Mouse (Mus musculus): ENCODE data around the gene Hps6. TPM values are rescaled to one million over a fixed set of nuclear protein-coding genes. Genes with fewer than 3 reads are reported as not detected.

The Hps6 gene
- polyA plus RNA-seq, 1 experiment = 12.0 TPM

GRCm38 (mm10) chr19:46041299-46041932 is 38.1 kb downstream of the Hps6 start:
- Histone ChIP-seq H3K27me3 (ENCODE audit: control insufficient read depth, insufficient read depth, insufficient read length) (no peaks in the 10 kb centered on the region), H3K4me2 (ENCODE audit: low read depth) (peak overlapping the region; percentile 86), H3K4me3 (peak overlapping the region; percentile 68), H3K36me3 (ENCODE audit: control insufficient read depth, insufficient read depth) (no peaks in the 10 kb centered on the region), H3K79me2 (ENCODE audit: control insufficient read depth, insufficient read depth) (peaks cover 74% of the 10 kb centered on the region), H3ac (ENCODE audit: control insufficient read depth, insufficient read length) (no peak overlapping the region)
- no peak for TF ChIP-seq TCF12 (IDR thresholded peaks at IDR 0.05; ENCODE audit: insufficient read depth, poor library complexity, severe bottlenecking)
- no peak for TF ChIP-seq POLR2A (IDR thresholded peaks at IDR 0.05; ENCODE audit: insufficient read length, low read depth)
- no peak for TF ChIP-seq POLR2AphosphoS2 (IDR thresholded peaks at IDR 0.05; ENCODE audit: insufficient read length, low read depth)
- no peak for TF ChIP-seq E2F4 (IDR thresholded peaks at IDR 0.05; ENCODE audit: insufficient read depth)
- no peak for TF ChIP-seq USF1 (IDR thresholded peaks at IDR 0.05; ENCODE audit: low read depth)
- no peak for TF ChIP-seq TCF3 (IDR thresholded peaks at IDR 0.05; ENCODE audit: insufficient read length, low read depth)
- no peak for TF ChIP-seq CEBPB (IDR thresholded peaks at IDR 0.05; ENCODE audit: insufficient read depth, poor library complexity, severe bottlenecking)
- no peak for TF ChIP-seq MYOD1 (IDR thresholded peaks at IDR 0.05; ENCODE audit: control insufficient read depth in 1 of 3, insufficient read length in 2 of 3, low read depth in 2 of 3)
- TF ChIP-seq MYOG (IDR thresholded peaks at IDR 0.05; ENCODE audit: control insufficient read depth in 1 of 3, insufficient read depth in 1 of 3, insufficient read length in 2 of 3, low read depth in 2 of 3) = no peak
- TF ChIP-seq SRF (IDR thresholded peaks at IDR 0.05; ENCODE audit: control insufficient read depth, insufficient read length, low read depth) = no peak
- no peak for TF ChIP-seq MAX (IDR thresholded peaks at IDR 0.05; ENCODE audit: low read depth)
- no peak for TF ChIP-seq REST (IDR thresholded peaks at IDR 0.05; ENCODE audit: insufficient read depth, insufficient read length)

- Histone ChIP-seq H3K27me3 (ENCODE audit: control insufficient read depth, insufficient read depth, insufficient read length) (no peaks in the 10 kb centered on the region), H3ac (ENCODE audit: control insufficient read depth, insufficient read length) (no peak overlapping the region), H3K36me3 (ENCODE audit: control insufficient read depth, insufficient read depth) (no peaks in the 10 kb centered on the region), H3K4me2 (ENCODE audit: low read depth) (peak overlapping the region; percentile 86), H3K4me3 (peak overlapping the region; percentile 68), H3K79me2 (ENCODE audit: control insufficient read depth, insufficient read depth) (peaks cover 68% of the 10 kb centered on the region)
- TF ChIP-seq CEBPB (IDR thresholded peaks at IDR 0.05; ENCODE audit: insufficient read depth, poor library complexity, severe bottlenecking) (no peak), REST (IDR thresholded peaks at IDR 0.05; ENCODE audit: insufficient read depth, insufficient read length) (no peak), E2F4 (IDR thresholded peaks at IDR 0.05; ENCODE audit: insufficient read depth) (no peak), MYOD1 (IDR thresholded peaks at IDR 0.05; ENCODE audit: control insufficient read depth in 1 of 3, insufficient read length in 2 of 3, low read depth in 2 of 3) (no peak), TCF12 (IDR thresholded peaks at IDR 0.05; ENCODE audit: insufficient read depth, poor library complexity, severe bottlenecking) (no peak), POLR2A (IDR thresholded peaks at IDR 0.05; ENCODE audit: insufficient read length, low read depth) (no peak), TCF3 (IDR thresholded peaks at IDR 0.05; ENCODE audit: insufficient read length, low read depth) (no peak), MAX (IDR thresholded peaks at IDR 0.05; ENCODE audit: low read depth) (no peak), POLR2AphosphoS2 (IDR thresholded peaks at IDR 0.05; ENCODE audit: insufficient read length, low read depth) (no peak), MYOG (IDR thresholded peaks at IDR 0.05; ENCODE audit: control insufficient read depth in 1 of 3, insufficient read depth in 1 of 3, insufficient read length in 2 of 3, low read depth in 2 of 3) (no peak), SRF (IDR thresholded peaks at IDR 0.05; ENCODE audit: control insufficient read depth, insufficient read length, low read depth) (no peak), USF1 (IDR thresholded peaks at IDR 0.05; ENCODE audit: low read depth) (no peak)
Observed at GRCm38 (mm10) chr19:46041933-46042475, 38.7 kb downstream of the Hps6 start.

GRCm38 (mm10) chr19:46042476-46043011 is 39.2 kb downstream of the Hps6 start:
- H3K36me3 ChIP-seq (ENCODE audit: control insufficient read depth, insufficient read depth) = no peaks in the 10 kb centered on the region

GRCm38 (mm10) chr19:46043380-46043779 is 40.1 kb downstream of the Hps6 start:
- H3K4me3 ChIP-seq = peak overlapping the region; percentile 68
- TF ChIP-seq USF1 (IDR thresholded peaks at IDR 0.05; ENCODE audit: low read depth) (peak; percentile 33), MYOD1 (IDR thresholded peaks at IDR 0.05; ENCODE audit: control insufficient read depth in 1 of 3, insufficient read length in 2 of 3, low read depth in 2 of 3) (no peak)

More at GRCm38 (mm10) chr19:46042476-46043011, 39.2 kb downstream of the Hps6 start:
- H3K27me3 ChIP-seq (ENCODE audit: control insufficient read depth, insufficient read depth, insufficient read length) = no peaks in the 10 kb centered on the region
- TF ChIP-seq TCF3 (IDR thresholded peaks at IDR 0.05; ENCODE audit: insufficient read length, low read depth) = no peak
- peak; percentile 76 for TF ChIP-seq POLR2A (IDR thresholded peaks at IDR 0.05; ENCODE audit: insufficient read length, low read depth)
- no peak for TF ChIP-seq SRF (IDR thresholded peaks at IDR 0.05; ENCODE audit: control insufficient read depth, insufficient read length, low read depth)
- no peak for TF ChIP-seq E2F4 (IDR thresholded peaks at IDR 0.05; ENCODE audit: insufficient read depth)
- no peak for TF ChIP-seq MYOG (IDR thresholded peaks at IDR 0.05; ENCODE audit: control insufficient read depth in 1 of 3, insufficient read depth in 1 of 3, insufficient read length in 2 of 3, low read depth in 2 of 3)
- TF ChIP-seq TCF12 (IDR thresholded peaks at IDR 0.05; ENCODE audit: insufficient read depth, poor library complexity, severe bottlenecking) = no peak
- peak; percentile 72 for TF ChIP-seq POLR2AphosphoS2 (IDR thresholded peaks at IDR 0.05; ENCODE audit: insufficient read length, low read depth)
- TF ChIP-seq REST (IDR thresholded peaks at IDR 0.05; ENCODE audit: insufficient read depth, insufficient read length) = no peak
- no peak for TF ChIP-seq USF1 (IDR thresholded peaks at IDR 0.05; ENCODE audit: low read depth)
- no peak for TF ChIP-seq MYOD1 (IDR thresholded peaks at IDR 0.05; ENCODE audit: control insufficient read depth in 1 of 3, insufficient read length in 2 of 3, low read depth in 2 of 3)
- H3K4me2 ChIP-seq (ENCODE audit: low read depth) = peak overlapping the region; percentile 86
- no peak overlapping the region for H3ac ChIP-seq (ENCODE audit: control insufficient read depth, insufficient read length)
- H3K4me3 ChIP-seq = peak overlapping the region; percentile 68
- H3K79me2 ChIP-seq (ENCODE audit: control insufficient read depth, insufficient read depth) = peaks cover 62% of the 10 kb centered on the region

More at GRCm38 (mm10) chr19:46043380-46043779, 40.1 kb downstream of the Hps6 start:
- peaks cover 54% of the 10 kb centered on the region for H3K79me2 ChIP-seq (ENCODE audit: control insufficient read depth, insufficient read depth)
- H3K36me3 ChIP-seq (ENCODE audit: control insufficient read depth, insufficient read depth) = no peaks in the 10 kb centered on the region
- no peaks in the 10 kb centered on the region for H3K27me3 ChIP-seq (ENCODE audit: control insufficient read depth, insufficient read depth, insufficient read length)
- no peak overlapping the region for H3ac ChIP-seq (ENCODE audit: control insufficient read depth, insufficient read length)
- peak overlapping the region; percentile 86 for H3K4me2 ChIP-seq (ENCODE audit: low read depth)
